Mouse (Mus musculus) liver, adult 10 weeks (tissue): ENCODE results near the gene Olfr698. TPM values are rescaled to one million over a fixed set of nuclear protein-coding genes. Genes with fewer than 3 reads are reported as not detected.

Source experiments
- polyA plus RNA-seq: library from polyadenylated mRNA; stranded (reverse); fragments of 350-450 nt; fragmentation: Illumina TruSeq; extraction: RNeasy Lipid Tissue Mini Kit (QIAGEN cat#74804); gene quantifications from one replicate; pipeline ENCODE4 v1.2.3, GENCODE M21; 2014; ENCODE audit warnings: low read depth, low replicate concordance

Gene Olfr698
- not detected for polyA plus RNA-seq

DNA sequence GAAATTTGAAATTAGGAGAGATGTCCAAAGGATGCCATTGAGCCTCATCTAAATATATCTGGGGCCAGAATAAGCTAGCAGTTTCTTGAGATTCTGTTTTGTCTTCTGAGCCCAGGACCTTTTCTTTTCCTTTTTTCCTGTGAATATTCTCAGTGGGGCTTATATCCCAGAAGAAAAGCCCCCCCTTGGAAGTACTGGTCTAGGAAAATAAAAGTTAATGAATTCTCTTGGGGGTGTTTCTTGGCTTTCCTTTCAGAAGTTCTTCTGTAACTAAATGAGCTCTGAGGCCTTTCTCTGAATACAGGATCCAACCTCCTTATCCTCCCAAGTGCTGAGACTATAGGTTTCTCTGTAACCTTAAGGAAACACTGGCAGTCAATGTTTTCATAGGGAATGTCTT, at the start of gene Olfr698:
Olfr698 (minus strand) TSS at position 101 of the 400 bp plus-strand sequence.

DNA sequence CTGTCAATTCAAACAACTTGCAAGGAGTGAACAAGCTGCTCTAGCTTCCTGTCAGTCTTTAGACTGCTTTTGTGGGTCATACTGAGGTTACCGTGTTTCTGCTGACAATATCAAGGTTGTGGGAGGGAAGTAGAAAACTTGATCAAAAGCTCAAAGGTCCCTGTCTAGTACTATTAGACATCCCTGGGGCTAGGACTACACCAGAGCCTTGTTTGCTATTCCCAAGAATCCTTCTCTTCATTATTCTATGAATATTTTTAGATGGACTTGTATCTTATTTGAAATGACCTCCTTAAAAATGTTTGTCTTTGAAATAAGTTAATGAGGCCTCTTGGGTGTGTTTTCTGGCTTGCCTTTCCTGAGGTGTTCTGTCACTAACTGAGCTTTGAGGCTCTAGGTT, 37.9 kb upstream of the Olfr698 start, which contains the start of gene Olfr699:
Olfr699 (minus strand) TSS at position 101 of the 400 bp plus-strand sequence.

GRCm38 (mm10) chr7:106742343-106742742, 12.9 kb downstream of the Olfr698 start, which contains the start of gene Olfr697:
Gene Olfr697 (minus strand): TSS chr7:106742443.

DNA sequence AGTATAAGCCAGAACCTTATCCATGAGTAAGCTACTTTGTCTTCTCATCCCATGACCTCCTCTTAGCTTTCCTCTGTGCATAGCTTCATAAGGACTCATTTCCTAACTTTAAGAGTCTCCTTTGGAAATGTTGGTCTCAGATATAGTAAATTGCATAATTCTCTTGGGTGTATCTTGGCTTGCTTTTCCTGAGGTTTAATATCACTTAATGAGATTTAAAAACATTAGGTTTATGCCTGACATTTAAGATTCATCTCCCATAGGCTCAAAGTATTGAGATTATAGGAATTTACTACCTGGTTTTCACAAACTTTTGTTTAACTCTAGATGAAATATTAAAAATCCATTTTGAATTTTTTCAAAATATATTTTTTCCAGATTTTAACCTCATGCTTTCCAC, 38.9 kb downstream of the Olfr698 start, which contains the start of gene Olfr695:
Olfr695 (minus strand) TSS at position 101 of the 400 bp plus-strand sequence.

Other genes starting within 250 kb of the Olfr698 start
- not detected for gene Olfr693, start 74.8 kb downstream of the Olfr698 start, polyA plus RNA-seq
- not detected for gene Olfr694, start 63.6 kb downstream of the Olfr698 start, polyA plus RNA-seq
- not detected for gene Olfr695, start 39.0 kb downstream of the Olfr698 start, polyA plus RNA-seq
- gene Olfr697, start 13.0 kb downstream of the Olfr698 start, polyA plus RNA-seq, result not detected
- not detected for gene Olfr699, start 37.8 kb upstream of the Olfr698 start, polyA plus RNA-seq
- gene Olfr700, start 53.4 kb upstream of the Olfr698 start, polyA plus RNA-seq, result not detected
- not detected for gene Olfr701, start 58.7 kb upstream of the Olfr698 start, polyA plus RNA-seq
- gene Olfr702, start 78.5 kb upstream of the Olfr698 start, polyA plus RNA-seq, result not detected
- not detected for gene Olfr703, start 88.0 kb upstream of the Olfr698 start, polyA plus RNA-seq
- gene Olfr704, start 107.8 kb upstream of the Olfr698 start, polyA plus RNA-seq, result not detected
- not detected for gene Olfr705, start 121.5 kb upstream of the Olfr698 start, polyA plus RNA-seq
- not detected for gene Olfr706, start 132.8 kb upstream of the Olfr698 start, polyA plus RNA-seq
- not detected for gene Olfr707, start 145.8 kb upstream of the Olfr698 start, polyA plus RNA-seq
- gene Olfr1532-ps1, start 152.6 kb upstream of the Olfr698 start, polyA plus RNA-seq, result not detected
- not detected for gene Olfr709-ps1, start 176.8 kb upstream of the Olfr698 start, polyA plus RNA-seq
- gene Olfr710, start 192.9 kb upstream of the Olfr698 start, polyA plus RNA-seq, result not detected
- not detected for gene Olfr6, start 208.5 kb upstream of the Olfr698 start, polyA plus RNA-seq
- gene Olfr711, start 220.1 kb upstream of the Olfr698 start, polyA plus RNA-seq, result not detected